Comparison of ENCODE assay signal across 24 mouse cellular contexts in the genomic region with DNA sequence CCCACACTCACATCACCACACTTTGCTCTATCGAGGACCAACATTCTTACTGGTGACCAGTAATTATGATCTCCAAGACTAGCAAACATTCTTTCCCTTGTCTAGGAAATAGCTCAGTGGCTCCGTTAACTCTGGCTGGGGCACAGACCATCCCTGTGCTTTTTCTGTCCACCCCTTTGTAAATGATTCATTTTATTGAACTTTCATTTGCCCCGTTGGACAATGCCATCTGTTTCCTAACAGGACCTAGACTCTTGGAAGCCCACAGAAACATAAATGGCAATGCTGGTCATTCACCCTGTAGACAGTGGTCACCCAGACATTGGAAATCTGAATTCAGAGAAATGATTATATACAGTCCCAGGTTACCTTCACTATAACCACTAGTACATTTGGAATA.
DNase-seq lines count a peak whose midpoint lies in the region; ATAC-seq and TF ChIP-seq lines count a peak whose summit lies in the region.
"Had no signal": no experiment of that assay in that cellular context is flagged by ENCODE, and none has a peak within 500 bp of the region (broad histone marks: within the 10 kb centered on the region; RNA-seq: fewer than 3 reads in every experiment).

No protein-coding gene starts in this region.

- H3K36me3 ChIP-seq in kidney, adult 2 months (ENCODE audit: control insufficient read depth, insufficient read depth, low read length): no peaks in the 10 kb centered on the region; the same call in 1 of the 2 replicates
- H3K36me3 ChIP-seq in kidney, embryonic 15.5 days: no peaks in the 10 kb centered on the region
- H3K36me3 ChIP-seq in liver, postnatal 0 days (replicated peaks; ENCODE audit: insufficient read depth, low read length): no peaks in the 10 kb centered on the region
- no peaks in the 10 kb centered on the region for H3K36me3 ChIP-seq in liver, embryonic 11.5 days (ENCODE audit: control insufficient read depth, insufficient read depth, low read length)
- no peaks in the 10 kb centered on the region for H3K36me3 ChIP-seq in neural tube, embryonic 14.5 days (ENCODE audit: control insufficient read depth, insufficient read depth, low read length)
- H3K36me3 ChIP-seq in neural tube, embryonic 15.5 days: no peaks in the 10 kb centered on the region
- H3K36me3 ChIP-seq: embryonic facial prominence, embryonic 13.5 days; embryonic facial prominence, embryonic 15.5 days; forebrain, embryonic 10.5 days; forebrain, embryonic 12.5 days had no signal

- H3K9ac ChIP-seq in kidney, embryonic 15.5 days: no peak overlapping the region
- no peak overlapping the region for H3K9ac ChIP-seq in liver, postnatal 0 days (replicated peaks)
- H3K9ac ChIP-seq in liver, embryonic 11.5 days (ENCODE audit: low read depth, low read length): no peak overlapping the region
- H3K9ac ChIP-seq in neural tube, embryonic 14.5 days (replicated peaks; ENCODE audit: low read depth, low read length): no peak overlapping the region
- H3K9ac ChIP-seq in neural tube, embryonic 15.5 days (replicated peaks): no peak overlapping the region
- H3K9ac ChIP-seq: embryonic facial prominence, embryonic 13.5 days; embryonic facial prominence, embryonic 15.5 days; forebrain, embryonic 12.5 days had no signal

- H3K9me3 ChIP-seq in kidney, embryonic 15.5 days (replicated peaks): no peaks in the 10 kb centered on the region
- no peaks in the 10 kb centered on the region for H3K9me3 ChIP-seq in liver, postnatal 0 days (ENCODE audit: low read length)
- H3K9me3 ChIP-seq in liver, embryonic 11.5 days (ENCODE audit: control insufficient read depth, low read length): no peaks in the 10 kb centered on the region
- no peaks in the 10 kb centered on the region for H3K9me3 ChIP-seq in neural tube, embryonic 14.5 days (ENCODE audit: control insufficient read depth, low read length)
- H3K9me3 ChIP-seq in neural tube, embryonic 15.5 days (replicated peaks): no peaks in the 10 kb centered on the region
- H3K9me3 ChIP-seq: embryonic facial prominence, embryonic 13.5 days; embryonic facial prominence, embryonic 15.5 days; forebrain, embryonic 10.5 days; forebrain, embryonic 12.5 days had no signal

- no peak for ATAC-seq in kidney, embryonic 15.5 days (replicated peaks; ENCODE audit: low FRiP score)
- ATAC-seq in liver, postnatal 0 days: peak; percentile 78
- ATAC-seq in liver, embryonic 11.5 days (replicated peaks; ENCODE audit: low FRiP score): no peak
- ATAC-seq in neural tube, embryonic 14.5 days (ENCODE audit: low read depth): no peak
- no peak for ATAC-seq in neural tube, embryonic 15.5 days (ENCODE audit: low FRiP score)
- ATAC-seq: forebrain, embryonic 14.5 days had no signal

- no peak for TF ChIP-seq POLR2A in kidney, adult 2 months (IDR thresholded peaks at IDR 0.05; ENCODE audit: low read depth, low read length)

- no peak overlapping the region for H3K4me3 ChIP-seq in kidney, adult 2 months (ENCODE audit: insufficient read depth, low read depth, low read length)
- H3K4me3 ChIP-seq in kidney, embryonic 15.5 days (replicated peaks): no peak overlapping the region
- H3K4me3 ChIP-seq in liver, postnatal 0 days (ENCODE audit: low read depth, low read length): no peak overlapping the region
- no peak overlapping the region for H3K4me3 ChIP-seq in liver, embryonic 11.5 days (ENCODE audit: low read depth, low read length)
- no peak overlapping the region for H3K4me3 ChIP-seq in neural tube, embryonic 14.5 days (ENCODE audit: low read depth, low read length)
- H3K4me3 ChIP-seq in neural tube, embryonic 15.5 days (replicated peaks): no peak overlapping the region
- H3K4me3 ChIP-seq: embryonic facial prominence, embryonic 13.5 days; embryonic facial prominence, embryonic 15.5 days; erythroblast, embryonic 14.5 days; forebrain, embryonic 10.5 days; forebrain, embryonic 12.5 days had no signal

- H3K4me1 ChIP-seq in kidney, adult 2 months (ENCODE audit: control insufficient read depth, insufficient read depth, low read length): peaks cover 12% of the 10 kb centered on the region
- H3K4me1 ChIP-seq in kidney, embryonic 15.5 days: no peaks in the 10 kb centered on the region
- peaks cover 4% of the 10 kb centered on the region; the same call in 1 of the 2 replicates for H3K4me1 ChIP-seq in liver, postnatal 0 days (ENCODE audit: insufficient read depth)
- no peaks in the 10 kb centered on the region for H3K4me1 ChIP-seq in liver, embryonic 11.5 days (replicated peaks; ENCODE audit: control insufficient read depth, insufficient read depth, low read length)
- peaks cover 32% of the 10 kb centered on the region for H3K4me1 ChIP-seq in neural tube, embryonic 14.5 days (ENCODE audit: control insufficient read depth, insufficient read depth, low read length)
- peaks cover 38% of the 10 kb centered on the region for H3K4me1 ChIP-seq in neural tube, embryonic 15.5 days
- H3K4me1 ChIP-seq: embryonic facial prominence, embryonic 15.5 days had no signal

- no peak overlapping the region for H3K4me2 ChIP-seq in kidney, embryonic 15.5 days
- no peak overlapping the region for H3K4me2 ChIP-seq in liver, postnatal 0 days (ENCODE audit: low read depth, low read length)
- H3K4me2 ChIP-seq in liver, embryonic 11.5 days: no peak overlapping the region
- no peak overlapping the region for H3K4me2 ChIP-seq in neural tube, embryonic 14.5 days (ENCODE audit: low read depth, low read length)
- H3K4me2 ChIP-seq in neural tube, embryonic 15.5 days: no peak overlapping the region
- H3K4me2 ChIP-seq: embryonic facial prominence, embryonic 13.5 days; embryonic facial prominence, embryonic 15.5 days; forebrain, embryonic 12.5 days had no signal

- DNase-seq in kidney, adult 2 months: peak; percentile 55
- DNase-seq in kidney, postnatal 14 days: no peak
- DNase-seq in kidney, adult 9 months: peak; percentile 60
- no peak for DNase-seq in liver, postnatal 0 days
- no peak for DNase-seq in liver, embryonic 11.5 days (ENCODE audit: low spot score)
- DNase-seq: adrenal gland, adult 2 months; adrenal gland, postnatal 10 days; adrenal gland, postnatal 25 days; cerebellum, adult 11 months; cerebellum, adult 18-20 months; cerebellum, adult 8-10 months; cerebellum, adult 9-11 months; cerebellum, postnatal 14 days; cerebellum, postnatal 36 days; embryo, embryonic 11 days had no signal

- WGBS in kidney, adult 2 months: 49% methylated on average over 3 of the region's 3 CpGs
- 79% methylated on average over 3 of the region's 3 CpGs for WGBS in kidney, embryonic 15.5 days
- WGBS in liver, postnatal 0 days (ENCODE audit: insufficient replicate concordance): 61% methylated on average over 3 of the region's 3 CpGs
- WGBS in liver, embryonic 11.5 days: 78% methylated on average over 3 of the region's 3 CpGs
- 68% methylated on average over 3 of the region's 3 CpGs for WGBS in neural tube, embryonic 14.5 days
- WGBS in neural tube, embryonic 15.5 days: 70% methylated on average over 3 of the region's 3 CpGs

- no peak for TF ChIP-seq CTCF in kidney, adult 2 months (conservative IDR thresholded peaks at IDR 0.05; ENCODE audit: insufficient read depth, insufficient read length, low read depth, low read length)
- TF ChIP-seq CTCF in liver, postnatal 0 days (IDR thresholded peaks at IDR 0.05; ENCODE audit: low read depth): no peak

- H3K27ac ChIP-seq in kidney, adult 2 months (ENCODE audit: insufficient read depth, low read depth, low read length): no peak overlapping the region
- H3K27ac ChIP-seq in kidney, embryonic 15.5 days: no peak overlapping the region
- H3K27ac ChIP-seq in liver, postnatal 0 days (ENCODE audit: low read depth): peak overlapping the region; percentile 7; the same call in 1 of the 2 replicates
- H3K27ac ChIP-seq in liver, embryonic 11.5 days (ENCODE audit: low read depth, low read length): no peak overlapping the region
- peak overlapping the region; percentile 39; the same call in 1 of the 2 replicates for H3K27ac ChIP-seq in neural tube, embryonic 14.5 days (ENCODE audit: low read depth, low read length)
- no peak overlapping the region for H3K27ac ChIP-seq in neural tube, embryonic 15.5 days (replicated peaks)
- H3K27ac ChIP-seq: embryonic facial prominence, embryonic 13.5 days; embryonic facial prominence, embryonic 15.5 days; forebrain, embryonic 10.5 days had no signal

- no peaks in the 10 kb centered on the region for H3K27me3 ChIP-seq in kidney, adult 2 months (replicated peaks; ENCODE audit: control insufficient read depth, insufficient read depth, low read length)
- H3K27me3 ChIP-seq in kidney, embryonic 15.5 days: no peaks in the 10 kb centered on the region
- no peaks in the 10 kb centered on the region for H3K27me3 ChIP-seq in liver, postnatal 0 days (ENCODE audit: insufficient read depth, low read length)
- no peaks in the 10 kb centered on the region for H3K27me3 ChIP-seq in liver, embryonic 11.5 days (replicated peaks; ENCODE audit: control insufficient read depth, insufficient read depth, low read length)
- H3K27me3 ChIP-seq in neural tube, embryonic 14.5 days (ENCODE audit: control insufficient read depth, insufficient read depth, low read length): no peaks in the 10 kb centered on the region
- no peaks in the 10 kb centered on the region for H3K27me3 ChIP-seq in neural tube, embryonic 15.5 days (replicated peaks)
- H3K27me3 ChIP-seq: embryonic facial prominence, embryonic 13.5 days; embryonic facial prominence, embryonic 15.5 days; forebrain, embryonic 12.5 days had no signal

- TF ChIP-seq EP300 in liver, postnatal 0 days (IDR thresholded peaks at IDR 0.05; ENCODE audit: low read depth): no peak

Comparison
In these comparisons a context has a peak if more than half of its experiments do, and no peak if none do; other contexts are left out.
1. DNase-seq: peak in kidney, adult 2 months (single experiment) and kidney, adult 9 months (single experiment); none in kidney, postnatal 14 days (single experiment), liver, postnatal 0 days (single experiment) and liver, embryonic 11.5 days (single experiment).
2. H3K27ac ChIP-seq: peak in liver, postnatal 0 days (single experiment) and neural tube, embryonic 14.5 days (single experiment); none in kidney, adult 2 months (single experiment), kidney, embryonic 15.5 days (single experiment), liver, embryonic 11.5 days (single experiment) and neural tube, embryonic 15.5 days (single experiment).